Mouse (Mus musculus): ENCODE data around the gene Akap1. TPM values are rescaled to one million over a fixed set of nuclear protein-coding genes. Genes with fewer than 3 reads are reported as not detected.

Akap1 gene
- polyA plus RNA-seq, 1 experiment from 2014 or later: 23.9 TPM

GRCm38 (mm10) chr11:88782531-88782930, 81.9 kb downstream of the Akap1 start:
- 83% methylated on average over 5 of the region's 5 CpGs for WGBS
- Histone ChIP-seq H3K27me3 (ENCODE audit: control insufficient read depth, insufficient read depth, low read length) (no peaks in the 10 kb centered on the region), H3K4me2 (replicated peaks; ENCODE audit: low read depth, low read length) (no peak overlapping the region), H3K9me3 (ENCODE audit: control insufficient read depth, low read depth, low read length) (no peaks in the 10 kb centered on the region), H3K27ac (ENCODE audit: low read length) (no peak overlapping the region), H3K4me3 (ENCODE audit: low read depth, low read length) (no peak overlapping the region), H3K4me1 (ENCODE audit: control insufficient read depth, insufficient read depth, low read length) (no peaks in the 10 kb centered on the region), H3K36me3 (ENCODE audit: control insufficient read depth, insufficient read depth, low read length) (no peaks in the 10 kb centered on the region), H3K9ac (replicated peaks; ENCODE audit: low read depth, low read length) (no peak overlapping the region)
- no peak for ATAC-seq (ENCODE audit: insufficient number of reproducible peaks, insufficient read depth, low FRiP score, low read depth)

Other genes with a start within 250 kb of the Akap1 start
- 17.5 and 17.9 TPM in 2 replicates for gene Msi2, start 146.1 kb downstream of the Akap1 start, polyA plus RNA-seq (2014; fragmentation: Nextera tagmentation; extraction: Ambion mirVana)
- gene Scpep1, start 90.9 kb upstream of the Akap1 start, polyA plus RNA-seq (2014; fragmentation: Nextera tagmentation; extraction: Ambion mirVana): 73.5 and 78.3 TPM in 2 replicates
- not detected in 2 replicates for gene Elobl, start 102.3 kb upstream of the Akap1 start, polyA plus RNA-seq (2014; fragmentation: Nextera tagmentation; extraction: Ambion mirVana)
- 11.2 TPM in 2 replicates for gene Coil, start 105.7 kb upstream of the Akap1 start, polyA plus RNA-seq (2014; fragmentation: Nextera tagmentation; extraction: Ambion mirVana)
- gene Trim25, start 134.8 kb upstream of the Akap1 start, polyA plus RNA-seq (2014; fragmentation: Nextera tagmentation; extraction: Ambion mirVana): 22.2 and 22.9 TPM in 2 replicates
- 5.0 and 5.2 TPM in 2 replicates for gene Dgke, start 202.3 kb upstream of the Akap1 start, polyA plus RNA-seq (2014; fragmentation: Nextera tagmentation; extraction: Ambion mirVana)
- gene Gm525, start 209.3 kb upstream of the Akap1 start, polyA plus RNA-seq (2014; fragmentation: Nextera tagmentation; extraction: Ambion mirVana): 2.4 and 3.4 TPM in 2 replicates